Mouse (Mus musculus) C2C12 (cell line): Measurements from ENCODE around the gene Rims3. TPM values are rescaled to one million over a fixed set of nuclear protein-coding genes. Genes with fewer than 3 reads are reported as not detected.

Source experiments
- H3K27me3 ChIP-seq: one replicate; pipeline ENCODE4 v1.6.1; 2011; ENCODE audit not compliant: control insufficient read depth, insufficient read depth, insufficient read length
- H3K36me3 ChIP-seq: one replicate; pipeline ENCODE4 v1.6.1; 2011; ENCODE audit not compliant: control insufficient read depth, insufficient read depth
- H3K4me3 ChIP-seq: one replicate; pipeline ENCODE4 v1.5.1; 2011; ENCODE audit warnings: mild to moderate bottlenecking, control low read depth; ENCODE audit not compliant: poor library complexity, insufficient read depth, severe bottlenecking
- H3K79me2 ChIP-seq: one replicate; pipeline ENCODE4 v1.6.1; 2011; ENCODE audit not compliant: control insufficient read depth, insufficient read depth
- H3K79me3 ChIP-seq: one replicate; pipeline ENCODE4 v1.6.1; 2011; ENCODE audit warnings: low read depth, control low read depth
- H3ac ChIP-seq: one replicate; pipeline ENCODE3; 2011; ENCODE audit warnings: low read depth; ENCODE audit not compliant: control insufficient read depth, insufficient read length
- CEBPB ChIP-seq: IDR thresholded peaks from one replicate; pipeline ENCODE4 v1.6.1; 2011; ENCODE audit warnings: low read depth, mild to moderate bottlenecking, control low read depth, moderate library complexity
- CTCF ChIP-seq: IDR thresholded peaks from one replicate; pipeline ENCODE4 v1.5.1; 2011; ENCODE audit not compliant: control insufficient read depth, insufficient read depth, insufficient read length
- FOSL1 ChIP-seq: IDR thresholded peaks from one replicate; pipeline ENCODE4 v1.8.0; 2011; ENCODE audit warnings: mild to moderate bottlenecking, low read length; ENCODE audit not compliant: poor library complexity, insufficient read depth, severe bottlenecking
- MAX ChIP-seq: IDR thresholded peaks from one replicate; pipeline ENCODE4 v1.6.1; 2011; ENCODE audit warnings: mild to moderate bottlenecking, control low read depth
- MYOD1 ChIP-seq: IDR thresholded peaks from one replicate; pipeline ENCODE4 v1.6.1; 2011; ENCODE audit warnings: low read depth; ENCODE audit not compliant: control insufficient read depth, insufficient read length
- MYOG ChIP-seq: IDR thresholded peaks from one replicate; pipeline ENCODE4 v1.6.1; 2011; ENCODE audit not compliant: control insufficient read depth, insufficient read length; ENCODE audit errors: extremely low read depth
- USF1 ChIP-seq: IDR thresholded peaks from one replicate; pipeline ENCODE4 v1.6.1; 2011; ENCODE audit warnings: low read depth, mild to moderate bottlenecking, control low read depth, moderate library complexity
- polyA plus RNA-seq: library from polyadenylated mRNA; unstranded; fragments of >200 nt; fragmentation: generic; extraction: Trizol; gene quantifications from one replicate; pipeline ENCODE4 v1.2.1, GENCODE M21; 2012; ENCODE audit warnings: missing spikeins

Rims3 gene
- polyA plus RNA-seq, 1 experiment: 0.01 TPM

DNA sequence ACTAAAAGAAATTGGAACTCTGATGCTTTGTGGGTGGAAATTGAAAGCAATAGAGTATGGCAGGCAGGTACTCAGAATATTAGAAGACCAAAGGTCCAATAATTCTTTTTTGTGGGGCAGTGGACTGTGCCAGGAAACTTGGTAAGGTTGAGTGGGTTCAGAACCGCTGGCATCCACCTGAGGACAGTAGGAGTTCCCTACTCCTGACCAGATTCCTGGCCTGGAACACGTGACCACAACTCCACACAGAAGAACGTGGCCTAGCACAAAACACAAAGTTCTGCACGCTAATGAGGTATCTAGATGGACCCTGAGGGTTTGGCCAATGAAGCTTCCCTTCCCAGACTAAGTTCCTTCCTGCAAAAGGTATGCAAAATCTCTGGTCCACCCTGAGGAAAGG lies 58.2 kb downstream of the Rims3 start:
- Histone ChIP-seq H3ac (no peak overlapping the region), H3K79me3 (no peaks in the 10 kb centered on the region), H3K79me2 (no peaks in the 10 kb centered on the region), H3K27me3 (no peaks in the 10 kb centered on the region), H3K4me3 (no peak overlapping the region), H3K36me3 (no peaks in the 10 kb centered on the region)
- no peak for TF ChIP-seq CTCF
- no peak for TF ChIP-seq MYOG
- no peak for TF ChIP-seq MAX
- TF ChIP-seq USF1: no peak
- TF ChIP-seq FOSL1: no peak
- no peak for TF ChIP-seq MYOD1

DNA sequence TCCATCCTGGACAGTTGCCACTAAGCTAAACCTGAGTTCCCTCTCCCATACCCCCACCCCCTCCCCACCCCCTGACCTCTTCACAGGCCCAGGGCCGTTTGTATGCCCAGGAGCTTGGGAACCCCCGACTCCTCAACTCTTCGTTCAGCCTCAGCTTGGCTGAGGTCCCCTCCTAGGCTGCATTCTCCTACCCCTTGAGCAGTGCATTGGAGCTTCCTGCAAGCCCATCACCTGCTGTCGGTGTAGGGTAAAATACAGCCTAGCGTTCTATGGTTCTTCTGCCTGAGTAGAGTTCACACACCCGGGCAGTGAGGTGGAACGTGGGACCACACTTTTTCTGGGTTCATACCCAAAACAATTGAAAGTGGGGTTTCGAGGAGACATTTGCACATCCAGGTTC lies 58.8 kb downstream of the Rims3 start:
- Histone ChIP-seq H3K4me3 (no peak overlapping the region), H3K27me3 (no peaks in the 10 kb centered on the region), H3K79me3 (no peaks in the 10 kb centered on the region), H3K36me3 (no peaks in the 10 kb centered on the region), H3ac (no peak overlapping the region), H3K79me2 (no peaks in the 10 kb centered on the region)
- TF ChIP-seq CEBPB: no peak
- TF ChIP-seq FOSL1: no peak
- no peak for TF ChIP-seq MAX
- no peak for TF ChIP-seq CTCF
- TF ChIP-seq USF1: no peak
- no peak for TF ChIP-seq MYOD1
- no peak for TF ChIP-seq MYOG

DNA sequence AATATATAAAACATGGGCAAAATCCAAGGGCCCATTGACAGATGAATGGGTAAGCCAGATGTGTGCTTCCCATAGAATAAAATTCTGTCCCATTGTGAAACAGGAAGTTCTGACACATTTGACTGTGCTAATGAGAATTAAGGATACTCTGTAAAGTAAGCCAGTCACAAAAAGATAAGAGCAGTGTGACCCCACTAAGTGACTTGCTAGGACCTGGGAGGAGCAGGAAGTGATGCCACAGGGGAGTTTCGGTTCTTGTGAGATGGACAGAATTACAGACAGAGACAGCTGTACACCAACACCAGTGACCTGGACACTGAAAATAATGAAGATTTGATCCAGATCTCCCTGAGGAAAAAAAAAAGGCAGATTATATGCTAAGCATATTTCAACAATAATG lies 59.2 kb downstream of the Rims3 start:
- no peak for TF ChIP-seq USF1
- no peak for TF ChIP-seq CEBPB
- no peak for TF ChIP-seq MYOG
- TF ChIP-seq MAX: no peak
- no peak for TF ChIP-seq CTCF
- TF ChIP-seq MYOD1: no peak
- no peak for TF ChIP-seq FOSL1
- Histone ChIP-seq H3K4me3 (no peak overlapping the region), H3K27me3 (no peaks in the 10 kb centered on the region), H3ac (no peak overlapping the region), H3K79me2 (no peaks in the 10 kb centered on the region), H3K36me3 (no peaks in the 10 kb centered on the region), H3K79me3 (no peaks in the 10 kb centered on the region)

DNA sequence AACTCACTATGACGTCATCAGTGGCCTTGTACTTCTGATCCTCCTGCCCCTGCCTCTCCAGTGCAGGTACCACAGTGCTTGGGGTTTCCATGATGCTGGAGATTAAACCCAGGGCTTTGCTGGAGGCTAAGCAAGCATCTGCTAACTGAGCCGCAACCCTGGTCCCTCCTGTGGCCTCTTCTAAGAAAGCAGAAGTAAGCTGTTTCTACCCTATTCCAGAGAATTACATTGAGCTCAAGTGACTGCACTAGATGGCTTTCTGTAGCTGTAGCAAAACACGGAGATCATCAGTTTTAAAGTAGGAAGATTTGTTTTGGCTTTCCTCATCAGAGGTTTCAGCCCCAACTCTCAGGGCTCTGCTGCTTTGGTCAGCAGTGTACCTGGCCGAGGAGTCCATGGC lies 59.9 kb downstream of the Rims3 start:
- no peak overlapping the region for H3K4me3 ChIP-seq
- H3ac ChIP-seq: no peak overlapping the region
- TF ChIP-seq MYOD1 (no peak), CTCF (no peak), CEBPB (no peak)
- no peaks in the 10 kb centered on the region for H3K27me3 ChIP-seq
- H3K36me3 ChIP-seq: no peaks in the 10 kb centered on the region
- no peaks in the 10 kb centered on the region for H3K79me2 ChIP-seq
- no peaks in the 10 kb centered on the region for H3K79me3 ChIP-seq

DNA sequence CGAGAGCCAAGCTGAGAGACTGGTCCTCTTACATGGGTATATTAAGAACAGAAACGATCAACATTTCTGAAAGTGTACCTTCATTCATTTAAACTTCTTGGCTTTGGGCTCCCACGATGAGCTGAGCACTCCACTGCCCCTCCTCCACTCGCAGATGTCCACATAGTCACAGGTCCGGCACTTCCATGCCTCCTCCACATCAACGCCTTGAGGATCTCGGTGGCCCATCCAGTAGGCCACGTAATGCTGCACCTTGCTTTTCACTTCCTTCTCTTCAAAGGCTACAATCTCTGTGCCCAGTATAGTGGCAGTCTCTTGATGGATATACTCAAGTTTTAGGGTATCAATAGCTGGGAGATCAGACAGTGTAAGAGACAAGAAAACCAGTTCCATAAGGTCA lies 66.8 kb downstream of the Rims3 start:
- H3K79me2 ChIP-seq: peaks cover 20% of the 10 kb centered on the region
- no peak overlapping the region for H3ac ChIP-seq
- peaks cover 16% of the 10 kb centered on the region for H3K36me3 ChIP-seq
- H3K27me3 ChIP-seq: no peaks in the 10 kb centered on the region
- H3K79me3 ChIP-seq: peaks cover 4% of the 10 kb centered on the region
- H3K4me3 ChIP-seq: no peak overlapping the region
- TF ChIP-seq MYOD1 (no peak), MAX (no peak), CEBPB (no peak), MYOG (no peak), FOSL1 (no peak), USF1 (no peak), CTCF (no peak)

DNA sequence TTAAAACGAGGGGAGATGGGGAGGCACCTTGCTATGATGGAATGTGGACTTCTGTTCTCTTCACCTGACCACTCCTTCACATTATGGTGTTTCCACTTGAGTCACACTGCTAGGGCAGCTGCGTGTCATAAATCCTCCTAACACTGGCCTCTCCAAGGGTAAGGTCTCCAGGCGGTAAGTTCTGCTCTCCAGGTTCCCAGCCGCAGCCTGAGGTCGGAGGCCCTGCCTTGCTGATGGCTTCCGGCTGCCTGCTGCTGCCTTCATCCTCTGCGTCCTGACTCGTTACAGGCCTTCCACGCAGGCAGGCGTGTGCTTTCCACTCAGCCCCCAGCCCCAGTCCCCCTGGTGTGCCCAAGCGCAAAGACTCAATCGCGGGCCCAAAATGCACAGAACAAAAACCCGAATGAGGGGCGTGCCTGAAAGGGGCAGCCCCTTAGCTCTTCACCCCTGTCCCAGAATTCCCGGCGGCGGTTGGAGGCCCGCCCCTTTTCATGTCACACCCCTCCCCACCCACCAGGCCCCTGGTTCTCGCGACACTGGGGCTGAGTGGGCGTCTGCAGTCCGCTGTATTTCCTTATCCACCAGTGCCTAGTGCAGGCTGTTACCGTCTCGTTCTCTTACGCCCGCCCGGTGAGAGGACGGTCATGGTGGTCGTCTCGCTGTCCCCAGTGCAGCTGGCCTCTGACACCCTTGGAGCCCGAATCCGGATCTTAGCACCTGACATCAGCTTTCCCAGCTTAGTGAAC lies 70.1 kb downstream of the Rims3 start, which contains the start of gene Exo5:
Gene Exo5 (minus strand): TSS at position 464 of the 746 bp plus-strand sequence.
- H3K79me3 ChIP-seq: peaks cover 4% of the 10 kb centered on the region
- H3K27me3 ChIP-seq: no peaks in the 10 kb centered on the region
- no peak for TF ChIP-seq MYOG
- TF ChIP-seq MYOD1: peak; percentile 73
- H3K4me3 ChIP-seq: peak within 1 kb of the TSS; percentile 49
- peaks cover 16% of the 10 kb centered on the region for H3K36me3 ChIP-seq
- H3ac ChIP-seq: peak within 1 kb of the TSS; percentile 95
- peaks cover 20% of the 10 kb centered on the region for H3K79me2 ChIP-seq
